Mouse (Mus musculus) frontal cortex, adult 2 months (tissue): ENCODE measurements around the gene Gm17617. TPM values are rescaled to one million over a fixed set of nuclear protein-coding genes. Genes with fewer than 3 reads are reported as not detected.

Source experiments
- DNase-seq, 2 experiments: peaks; one replicate each; pipeline ENCODE4 v3.0.0; 2022; ENCODE audit warnings: low spot score in 1 of 2; ENCODE audit errors: extremely low spot score in 1 of 2
- polyA plus RNA-seq: library from polyadenylated mRNA; depleted of rRNA; stranded (reverse); fragments of >200 nt; gene quantifications from 2 replicates; pipeline ENCODE4 v1.2.3, GENCODE M21; 2012; rRNA removed

Gm17617 gene
- polyA plus RNA-seq = not detected in 2 replicates

DNA sequence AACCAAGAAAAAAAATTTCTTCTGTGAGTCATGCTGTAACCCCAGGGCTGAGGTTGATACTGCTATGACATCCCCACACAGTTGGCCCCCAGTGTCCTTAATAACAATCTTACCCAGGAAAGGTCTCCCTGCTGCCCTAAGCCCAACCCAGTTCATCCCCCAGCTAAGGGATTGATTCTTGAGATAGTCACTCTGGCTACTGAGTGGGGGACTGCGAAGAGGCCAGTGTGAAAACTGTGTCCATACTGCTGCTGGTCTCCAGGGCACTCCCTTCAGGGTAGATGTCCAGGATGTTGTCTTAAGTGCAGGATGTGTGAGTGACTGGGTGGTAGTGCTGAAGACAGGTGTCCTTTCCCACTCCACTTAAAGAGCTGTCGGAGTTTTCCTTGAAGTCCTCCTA is at the start of gene Gm17617:
Gene Gm17617 (minus strand): TSS at position 101 of the 400 bp plus-strand sequence.
- no peak for DNase-seq

DNA sequence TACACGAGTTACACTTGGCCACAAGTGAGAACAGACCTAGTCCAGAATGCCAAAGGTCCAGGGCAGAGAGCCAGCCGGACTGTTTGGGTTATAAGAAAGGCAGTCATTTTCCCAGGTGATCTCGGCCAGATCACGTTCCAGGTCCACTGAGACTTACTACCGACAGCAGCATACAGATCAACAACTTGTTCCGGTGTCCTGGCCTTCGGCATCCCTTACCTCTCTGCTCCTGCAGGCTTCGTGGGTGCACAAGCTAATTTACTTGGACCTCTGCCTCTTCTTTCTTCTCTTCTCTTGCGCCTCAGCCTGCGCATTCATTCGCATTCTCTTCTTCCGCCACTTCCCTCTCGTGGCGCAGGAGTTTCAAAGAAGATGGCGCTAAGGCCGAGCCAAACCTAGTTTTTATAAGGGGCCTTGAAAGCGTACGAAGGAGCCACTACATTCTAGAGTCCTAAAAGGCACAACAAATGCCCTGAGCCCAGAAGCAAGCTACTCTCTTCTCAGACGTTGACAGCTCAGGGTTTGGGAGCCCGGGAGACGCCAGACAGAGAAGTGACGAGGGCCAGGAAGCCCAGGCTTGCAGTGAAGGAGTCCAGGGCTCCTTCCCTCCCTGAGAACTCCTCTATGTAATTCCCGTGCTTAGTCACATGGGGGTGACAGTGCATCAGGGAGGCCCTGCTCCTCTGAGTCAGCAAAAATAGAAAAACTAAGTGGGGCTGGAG is 49.0 kb upstream of the Gm17617 start:
- DNase-seq = peak in 1 of 2 experiments; percentile 77

DNA sequence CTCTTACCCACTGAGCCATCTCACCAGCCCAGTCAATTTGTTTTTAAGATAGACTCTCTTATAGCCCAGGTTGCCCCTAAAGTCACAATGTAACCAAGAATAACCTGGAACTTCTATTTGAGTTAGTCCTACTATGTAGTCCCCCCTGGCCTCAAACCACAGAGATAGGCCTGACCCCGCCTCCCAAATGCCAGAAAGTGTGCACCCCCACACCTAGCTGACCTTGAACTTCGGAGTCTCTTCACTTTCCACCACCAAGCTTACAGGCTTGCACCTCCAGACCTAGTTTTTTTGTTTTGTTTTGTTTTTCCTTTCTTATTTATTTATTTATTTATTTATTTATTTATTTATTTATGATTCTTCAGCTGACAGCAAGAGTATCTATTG is 48.4 kb upstream of the Gm17617 start:
- no peak for DNase-seq

DNA sequence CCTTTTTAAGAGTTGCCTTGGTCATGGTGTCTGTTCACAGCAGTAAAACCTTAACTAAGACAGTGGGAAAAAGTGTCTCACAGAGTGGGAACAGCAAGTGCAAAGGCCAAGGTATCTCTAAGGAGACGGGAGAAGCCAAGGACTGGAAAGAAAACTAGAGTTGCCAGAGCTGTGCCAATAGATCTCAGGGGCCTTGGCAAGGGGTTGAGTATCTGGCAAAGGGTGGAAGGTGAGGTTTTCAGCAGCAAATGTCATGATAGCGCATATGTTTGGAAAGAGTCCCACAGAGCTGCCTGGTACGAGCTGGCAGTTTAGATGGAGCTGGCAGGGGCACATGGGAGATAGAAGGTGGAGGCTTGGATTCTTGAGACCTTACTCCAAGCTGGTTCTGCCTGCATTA is 46.2 kb upstream of the Gm17617 start:
- DNase-seq = no peak

DNA sequence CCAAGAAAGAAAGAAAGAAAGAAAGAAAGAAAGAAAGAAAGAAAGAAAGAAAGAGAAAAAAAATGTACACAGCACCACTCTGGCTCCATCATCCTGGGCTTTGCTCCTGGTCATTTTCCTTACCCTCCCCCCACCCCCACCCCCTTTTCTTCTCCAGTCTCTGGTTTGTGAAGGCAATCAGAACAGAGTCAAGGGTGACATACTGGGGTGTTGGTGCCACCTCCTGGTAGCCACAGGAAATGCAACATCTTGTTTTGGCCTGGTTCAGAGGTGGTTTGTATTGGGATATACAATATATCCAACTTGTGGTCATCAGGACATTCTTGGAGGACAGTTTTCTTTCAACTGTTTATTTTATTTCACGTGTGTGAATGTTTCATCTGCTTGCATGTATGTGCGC is 45.2 kb upstream of the Gm17617 start:
- peak; percentile 49 to 88 for DNase-seq

DNA sequence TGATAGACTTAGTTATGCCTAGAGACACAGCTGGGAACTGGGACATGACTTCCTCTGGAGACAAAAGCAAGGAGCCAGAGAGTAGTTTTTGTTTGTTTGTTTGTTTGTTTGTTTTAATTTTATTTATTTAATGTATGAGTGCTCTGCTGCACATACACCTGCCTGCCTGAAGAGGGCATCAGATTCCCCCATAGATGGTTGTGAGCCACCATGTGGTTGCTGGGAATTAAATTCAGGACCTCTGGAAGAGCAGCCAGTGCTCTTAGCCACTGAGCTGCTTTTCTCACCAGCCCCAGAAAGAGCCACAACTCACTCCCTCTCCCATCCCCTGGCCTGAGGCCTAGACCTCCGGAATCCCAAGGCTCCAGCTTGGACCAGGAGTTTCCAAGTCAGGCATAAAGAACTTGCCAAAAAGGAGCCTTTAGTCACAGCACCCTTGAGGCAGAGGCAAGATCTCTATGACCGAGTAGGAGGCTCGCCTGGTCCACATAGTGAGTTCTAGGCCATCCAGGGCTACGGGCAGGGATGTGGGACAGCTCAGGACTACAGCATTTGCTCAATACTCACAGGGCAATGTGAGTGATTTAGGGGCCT is 44.7 kb upstream of the Gm17617 start:
- DNase-seq = no peak

DNA sequence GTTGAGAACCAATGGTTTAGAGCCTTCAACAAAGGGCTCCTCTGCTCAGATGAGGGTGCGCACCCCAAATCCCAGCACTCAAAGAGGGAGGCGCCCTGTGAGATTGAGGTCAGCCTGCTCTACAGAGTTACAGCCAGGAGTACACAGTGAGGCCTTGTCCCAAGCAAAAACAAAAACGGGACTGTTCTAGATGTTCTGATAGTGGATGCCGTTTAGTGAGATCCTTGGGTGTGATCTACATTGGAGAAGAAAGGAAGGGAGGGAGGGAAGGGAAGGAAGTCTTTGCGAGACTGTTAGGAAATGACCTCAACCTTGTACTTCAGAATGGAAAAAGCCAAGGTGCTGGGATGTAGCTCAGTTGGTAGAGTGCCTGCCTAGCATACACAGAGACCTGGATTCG is 42.9 kb upstream of the Gm17617 start:
- no peak for DNase-seq

DNA sequence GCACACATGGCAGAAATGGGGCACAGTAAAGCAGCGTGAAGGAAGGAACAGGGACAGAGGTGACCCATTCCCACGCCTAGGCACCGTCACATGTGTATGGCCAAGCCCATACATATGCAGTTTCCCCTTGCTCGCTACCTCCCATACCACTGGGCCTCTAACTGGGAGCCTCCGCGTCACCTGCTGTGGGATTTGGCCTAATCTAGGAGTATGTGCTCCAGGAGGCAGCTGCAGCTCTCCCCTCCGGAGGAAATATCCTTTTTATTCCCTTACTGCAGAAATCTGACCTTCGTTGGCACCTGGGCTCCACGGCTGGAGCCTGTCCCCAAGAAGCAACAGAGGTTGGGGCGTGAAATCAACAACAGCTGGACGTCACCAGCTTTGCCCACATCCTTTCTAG is 41.0 kb upstream of the Gm17617 start:
- DNase-seq = no peak

DNA sequence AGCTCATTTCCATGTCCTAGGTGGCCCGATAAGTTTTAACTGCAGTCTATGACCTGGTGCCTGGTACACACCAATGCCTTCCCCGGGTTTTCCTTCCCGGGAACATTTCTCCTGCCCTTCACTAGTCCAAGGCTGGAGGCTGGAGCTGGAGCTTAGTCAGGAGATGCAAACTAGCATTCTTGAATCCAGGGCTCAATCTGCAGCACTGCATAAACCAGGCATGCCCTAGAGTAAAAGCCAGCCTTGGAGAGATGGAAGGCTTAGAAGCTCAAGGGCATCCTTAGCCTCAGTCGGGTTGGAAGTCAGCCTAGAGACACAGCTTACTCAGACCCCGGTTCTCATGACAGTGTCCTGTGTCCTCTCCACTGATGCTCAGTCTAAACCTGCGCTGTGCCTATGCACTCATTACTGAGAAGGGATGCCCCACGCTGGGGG is 39.0 kb upstream of the Gm17617 start:
- no peak for DNase-seq

DNA sequence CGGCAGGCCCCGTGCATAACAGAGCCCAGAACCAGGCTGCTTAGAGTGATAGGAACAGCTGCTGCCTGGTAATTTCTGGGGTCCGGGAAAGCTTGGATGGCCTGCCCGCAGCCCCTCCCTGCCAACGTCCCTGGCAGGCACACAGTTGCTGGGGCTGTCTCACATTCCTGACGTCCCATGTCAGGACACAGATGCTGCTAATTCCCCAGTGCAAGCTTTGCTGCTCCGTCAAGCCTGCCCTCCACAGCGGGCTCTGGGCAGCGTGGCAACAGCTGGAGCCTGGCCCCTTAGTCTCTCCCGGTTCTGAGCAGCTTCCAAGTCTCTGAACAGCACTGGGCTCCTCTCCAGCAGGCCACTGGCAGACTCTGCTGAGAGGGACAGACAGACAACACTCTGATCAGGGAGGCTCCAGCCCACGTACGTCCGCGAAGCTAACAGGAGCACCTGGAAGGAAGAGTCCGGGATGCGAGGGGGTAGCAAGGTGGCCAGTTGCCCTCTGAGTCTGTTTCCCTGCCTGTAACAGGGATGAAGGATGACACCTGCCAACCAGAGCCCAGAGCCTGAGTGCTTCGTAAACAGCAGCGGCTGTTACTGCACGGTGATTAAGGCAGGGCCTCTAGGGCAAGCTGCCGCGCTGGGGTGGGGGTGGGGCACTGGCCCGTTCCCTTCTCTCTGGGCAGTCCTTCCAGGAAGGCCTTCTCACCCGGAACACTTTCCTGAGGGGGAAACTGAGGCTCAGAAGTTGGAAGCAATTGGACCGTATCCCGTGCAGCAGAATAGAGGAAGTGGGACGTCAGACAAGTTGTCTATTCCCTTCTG is 38.4 kb upstream of the Gm17617 start:
- peak in 1 of 2 experiments; percentile 50 for DNase-seq

DNA sequence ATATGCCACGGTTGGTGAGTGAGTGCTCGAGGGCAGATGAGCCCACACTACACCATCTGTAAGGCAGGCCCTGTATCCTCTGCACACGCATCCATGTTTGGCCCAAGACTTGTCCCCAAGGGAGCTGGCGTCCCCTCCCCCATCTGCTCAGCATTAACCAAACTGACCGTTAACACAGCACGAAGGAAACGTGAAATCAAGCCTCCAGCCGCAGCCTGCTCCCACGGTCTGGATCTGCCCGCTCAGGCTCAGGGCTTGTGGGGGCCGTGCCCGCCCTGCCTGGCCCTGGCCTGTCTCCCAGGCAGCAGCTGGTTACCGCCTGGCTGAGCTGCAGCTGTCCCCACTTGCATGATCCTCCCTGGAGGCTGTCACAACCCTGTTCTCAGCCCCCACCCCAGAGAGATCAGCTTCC is 35.6 kb upstream of the Gm17617 start:
- peak in 1 of 2 experiments; percentile 56 for DNase-seq

DNA sequence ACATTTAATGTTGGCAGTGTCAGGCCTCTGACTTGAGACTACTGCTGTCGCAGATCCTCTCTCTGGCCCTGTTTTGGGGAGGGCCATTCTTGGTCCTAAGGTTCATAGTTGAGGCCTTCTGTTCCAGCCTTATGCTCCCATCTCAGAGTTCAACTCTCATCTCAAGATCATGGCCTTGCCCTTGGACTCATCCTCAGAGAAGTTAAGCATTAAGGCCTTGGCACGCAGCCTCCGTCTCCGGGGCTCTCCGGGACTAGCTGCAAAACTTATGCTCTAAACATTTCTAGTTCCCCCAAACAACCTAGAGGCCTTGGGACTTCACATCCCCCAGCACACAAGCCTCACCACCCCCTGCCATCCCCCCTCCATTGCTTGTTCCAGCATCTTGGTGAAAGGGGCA is 34.9 kb upstream of the Gm17617 start:
- DNase-seq = no peak

DNA sequence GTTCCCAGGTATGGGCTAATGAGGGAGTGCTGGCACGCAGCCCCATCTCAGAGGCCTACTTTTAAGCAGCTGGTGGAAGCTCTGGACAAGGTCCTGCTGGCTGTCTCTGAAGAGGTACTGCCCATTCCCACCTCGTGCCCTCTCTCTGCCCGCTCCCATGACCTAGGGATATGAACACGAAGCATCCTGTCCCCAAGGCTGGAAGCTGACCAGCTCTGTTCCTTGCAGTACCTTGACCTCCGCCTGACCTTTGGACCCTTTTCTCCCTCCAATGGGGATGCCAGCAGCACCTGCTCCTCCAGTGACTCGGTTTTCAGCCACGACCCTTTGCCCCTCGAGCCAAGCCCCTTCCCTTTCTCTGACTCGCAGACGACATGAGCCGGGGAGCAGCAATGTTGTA is 34.5 kb upstream of the Gm17617 start:
- no peak for DNase-seq

DNA sequence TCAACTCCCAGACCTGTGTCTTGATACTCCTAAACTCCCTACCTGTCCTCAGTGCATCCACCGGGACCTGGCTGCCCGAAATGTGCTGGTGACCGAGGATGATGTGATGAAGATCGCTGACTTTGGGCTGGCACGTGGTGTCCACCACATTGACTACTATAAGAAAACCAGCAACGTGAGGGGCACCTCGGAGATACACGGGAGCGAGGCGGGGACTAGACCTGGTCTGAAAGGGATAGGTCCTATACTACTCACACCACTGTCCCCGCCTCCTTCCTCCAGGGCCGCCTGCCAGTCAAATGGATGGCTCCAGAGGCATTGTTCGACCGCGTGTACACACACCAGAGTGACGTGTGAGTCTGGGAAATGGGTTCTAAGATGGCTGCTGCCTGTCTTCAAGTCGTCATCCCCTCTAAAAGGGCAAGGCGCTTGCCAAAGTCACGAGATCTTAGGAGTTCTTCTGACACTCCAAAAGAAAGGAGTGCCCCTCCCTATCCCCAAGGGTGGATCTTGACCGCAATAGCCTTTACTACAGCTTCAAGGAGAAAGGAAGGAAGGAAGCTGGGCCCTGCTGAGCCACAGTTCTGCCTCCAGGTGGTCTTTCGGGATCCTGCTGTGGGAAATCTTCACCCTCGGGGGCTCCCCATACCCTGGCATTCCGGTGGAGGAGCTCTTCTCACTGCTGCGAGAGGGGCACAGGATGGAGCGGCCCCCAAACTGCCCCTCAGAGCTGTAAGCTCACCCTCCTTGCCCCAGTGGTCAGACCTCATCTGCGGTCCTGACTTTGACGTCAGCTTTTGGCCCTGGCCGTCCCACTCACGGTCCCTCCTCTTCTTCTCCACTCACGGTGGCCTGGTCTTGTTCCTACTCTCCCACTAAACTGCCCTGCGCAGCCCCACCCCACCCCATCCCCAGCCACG is 33.7 kb upstream of the Gm17617 start:
- DNase-seq = no peak

DNA sequence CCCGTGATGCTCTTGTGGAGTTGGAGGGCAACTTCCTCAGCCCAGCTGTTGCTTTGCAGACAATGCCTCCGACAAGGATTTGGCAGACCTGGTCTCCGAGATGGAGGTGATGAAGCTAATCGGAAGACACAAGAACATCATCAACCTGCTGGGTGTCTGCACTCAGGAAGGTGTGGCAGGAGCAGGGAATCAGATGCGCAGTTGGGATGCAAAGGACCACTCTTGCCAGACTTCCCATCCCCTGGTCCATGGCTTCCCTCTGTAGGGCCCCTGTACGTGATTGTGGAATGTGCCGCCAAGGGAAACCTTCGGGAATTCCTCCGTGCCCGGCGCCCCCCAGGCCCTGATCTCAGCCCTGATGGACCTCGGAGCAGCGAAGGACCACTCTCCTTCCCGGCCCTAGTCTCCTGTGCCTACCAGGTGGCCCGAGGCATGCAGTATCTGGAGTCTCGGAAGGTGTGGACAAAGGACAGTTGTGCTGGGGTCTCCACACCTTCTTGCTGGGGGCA is 32.5 kb upstream of the Gm17617 start:
- no peak for DNase-seq

DNA sequence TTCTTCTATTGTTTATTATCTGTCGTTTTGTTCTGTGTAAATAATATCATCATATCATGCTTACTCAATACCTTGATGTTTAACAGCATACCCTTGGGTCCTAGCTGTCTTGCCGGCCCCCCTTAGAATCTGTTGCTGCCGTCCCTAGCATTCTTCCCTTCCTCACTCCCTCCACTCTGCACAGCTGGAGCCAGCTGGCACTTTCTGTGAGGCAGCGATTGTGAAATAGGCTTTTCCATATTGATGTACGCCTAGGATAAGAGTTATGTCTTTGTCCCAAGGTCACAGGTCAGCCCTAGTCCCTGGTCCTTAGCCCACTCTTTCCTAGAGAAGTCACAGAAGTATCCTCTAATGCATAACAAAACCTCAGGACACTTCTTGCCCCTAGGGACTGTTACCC is 30.2 kb upstream of the Gm17617 start:
- DNase-seq = no peak

DNA sequence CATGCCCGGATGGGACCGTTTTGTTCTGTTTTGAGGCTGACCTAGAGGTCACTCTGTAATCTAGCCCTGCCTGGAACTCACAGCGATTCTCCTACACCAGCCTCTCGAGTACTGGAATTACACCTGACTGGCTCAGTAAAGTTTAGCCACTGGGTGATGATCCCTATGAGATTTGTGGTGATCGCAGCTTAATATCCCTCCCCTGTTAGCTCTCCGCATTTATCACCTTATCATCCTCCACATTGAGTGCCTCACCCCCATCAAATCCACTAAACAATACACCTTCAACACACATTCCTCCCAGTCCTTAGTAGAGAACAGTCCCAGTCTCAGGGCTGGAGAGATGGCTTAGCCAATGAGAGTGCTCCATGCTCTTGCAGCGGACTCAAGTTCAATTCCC is 29.0 kb upstream of the Gm17617 start:
- DNase-seq = no peak

DNA sequence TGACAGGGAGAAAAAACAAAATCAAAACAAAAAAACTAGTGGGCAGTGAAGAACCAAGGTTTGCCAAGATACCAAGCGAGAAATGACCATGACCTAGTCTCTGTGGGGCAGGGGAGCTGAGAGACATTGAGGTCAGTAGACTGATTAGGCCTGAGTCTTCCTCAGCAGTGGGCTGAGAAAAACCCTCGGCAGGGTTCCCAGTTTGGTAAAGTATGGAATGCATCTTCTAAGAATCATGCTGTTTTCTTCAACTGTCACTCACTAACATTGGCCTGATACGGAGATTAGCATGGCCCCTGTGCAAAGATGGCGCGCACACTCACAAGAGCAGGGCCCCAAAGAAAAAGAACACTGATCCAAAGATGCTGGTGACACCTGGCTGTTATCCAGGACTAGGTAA is 20.6 kb upstream of the Gm17617 start:
- no peak for DNase-seq

DNA sequence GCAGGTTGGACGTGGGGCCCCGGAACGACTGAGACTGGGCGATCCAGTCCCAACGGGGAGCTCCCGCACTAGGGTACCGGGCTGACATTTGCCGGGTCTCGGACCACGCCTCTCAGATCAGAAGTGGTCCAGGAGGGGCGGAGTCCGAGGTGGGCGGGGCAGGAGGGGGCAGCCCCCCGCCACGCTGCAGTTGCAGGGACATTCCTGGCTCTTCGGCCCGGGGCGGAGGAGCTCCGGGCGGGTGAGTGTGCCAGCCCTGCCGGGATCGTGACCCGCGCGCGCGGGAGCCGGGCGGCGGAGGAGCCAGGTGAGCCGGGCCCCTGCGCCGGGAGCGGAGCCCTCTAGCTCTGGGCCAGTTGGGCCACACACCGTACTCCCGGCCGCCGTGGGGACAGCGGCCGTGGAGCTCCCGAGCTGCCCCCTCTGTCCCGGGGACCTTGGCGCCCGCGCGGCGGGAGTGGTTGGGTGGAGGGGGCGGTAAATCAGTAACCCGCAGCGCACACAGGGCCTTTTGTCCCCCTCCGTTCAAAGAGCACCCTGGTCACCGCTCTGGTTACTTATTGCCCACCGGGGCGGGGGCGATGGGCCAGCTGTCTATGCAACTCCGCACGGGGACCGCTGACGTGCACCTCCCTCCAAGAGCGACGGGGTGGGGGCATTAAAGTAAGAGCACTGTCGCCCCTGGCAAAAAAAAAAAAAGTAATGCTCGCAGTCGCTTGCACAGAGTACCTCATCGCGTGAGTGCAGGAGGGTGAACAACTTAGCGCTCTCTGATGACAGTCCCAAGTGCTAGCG is 19.5 kb upstream of the Gm17617 start, which contains the start of gene Fgfr4:
Gene Fgfr4 (plus strand): TSS at position 20 of the 795 bp plus-strand sequence.
- DNase-seq = no peak
